Mouse (Mus musculus) midbrain, postnatal 0 days (tissue): Measurements from ENCODE around the gene Ccdc142. TPM values are rescaled to one million over a fixed set of nuclear protein-coding genes. Genes with fewer than 3 reads are reported as not detected.

ENCODE experiments used
- ATAC-seq: fragments of 200-750 bp; cut with Nextera tagmentation; 2 replicates; pipeline ENCODE4 v1.8.0; 2017; ENCODE audit warnings: moderate number of reproducible peaks, mild to moderate bottlenecking, moderate TSS enrichment, moderate library complexity; ENCODE audit not compliant: low FRiP score
- DNase-seq: peaks from one replicate; pipeline ENCODE4 v3.0.0-alpha.2; 2015; ENCODE audit warnings: low spot score
- H3K27ac ChIP-seq: fragments of 300-500 bp; sonication (generic); 2 replicates; pipeline ENCODE4 v1.5.1; 2014; ENCODE audit warnings: low read depth, mild to moderate bottlenecking, low read length, mixed read lengths
- H3K27me3 ChIP-seq: fragments of 300-500 bp; sonication (generic); 2 replicates; pipeline ENCODE4 v1.6.1; 2014; ENCODE audit warnings: low read length, control low read depth, mixed read lengths; ENCODE audit not compliant: insufficient read depth
- H3K36me3 ChIP-seq: fragments of 300-500 bp; sonication (generic); 2 replicates; pipeline ENCODE4 v1.6.1; 2014; ENCODE audit warnings: low read length, control low read depth, mixed read lengths; ENCODE audit not compliant: insufficient read depth
- H3K4me1 ChIP-seq: fragments of 300-500 bp; sonication (generic); 2 replicates; pipeline ENCODE4 v1.6.1; 2014; ENCODE audit warnings: mild to moderate bottlenecking, control low read depth, antibody characterized with exemption, low read length, mixed read lengths; ENCODE audit not compliant: insufficient read depth
- H3K4me2 ChIP-seq: fragments of 300-500 bp; sonication (generic); 2 replicates; pipeline ENCODE4 v1.6.1; 2014; ENCODE audit warnings: low read depth, mild to moderate bottlenecking, low read length, mixed read lengths; ENCODE audit not compliant: poor library complexity, severe bottlenecking
- H3K4me3 ChIP-seq: fragments of 300-500 bp; sonication (generic); 2 replicates; pipeline ENCODE4 v1.5.1; 2014; ENCODE audit warnings: low read depth, mild to moderate bottlenecking, low read length, moderate library complexity
- H3K9ac ChIP-seq: fragments of 300-500 bp; sonication (generic); replicated peaks from 2 replicates; pipeline ENCODE4 v1.6.1; 2014; ENCODE audit warnings: mild to moderate bottlenecking, low read length, moderate library complexity, mixed read lengths; ENCODE audit not compliant: poor library complexity, severe bottlenecking
- H3K9me3 ChIP-seq: fragments of 300-500 bp; sonication (generic); 2 replicates; pipeline ENCODE4 v1.6.1; 2016; ENCODE audit warnings: low read length, control low read depth
- CTCF ChIP-seq: IDR thresholded peaks from 2 replicates; pipeline ENCODE4 v1.5.1; 2016; ENCODE audit warnings: antibody characterized with exemption, mild to moderate bottlenecking
- WGBS: fragments of 180-500 bp; shearing (Covaris S2); extraction: QIAGEN DNeasy Blood & Tissue Kit; methylation state at CpG from one replicate; pipeline ENCODE4 v1.1.7; 2014; 5-methylcytosine and 5-hydroxymethylcytosine counted together
- polyA plus RNA-seq: library from polyadenylated mRNA; unstranded; fragments of >200 nt; fragmentation: Nextera tagmentation; extraction: Ambion mirVana; gene quantifications from 2 replicates; pipeline ENCODE4 v1.2.1, GENCODE M21; 2015
- total RNA-seq: library from RNA; depleted of rRNA; stranded (reverse); fragments of >200 nt; gene quantifications from 2 replicates; pipeline ENCODE4 v1.2.3, GENCODE M21; 2014

Ccdc142 gene
- total and polyA plus RNA-seq, 2 experiments from 2014 or later: 6.0 to 13.6 TPM

- H3K36me3 ChIP-seq: 0 out of 2 replicates have a peak, but pooled peaks cover 2% of the 10 kb centered on the region
- no peaks in the 10 kb centered on the region for H3K4me1 ChIP-seq
- no peak overlapping the region for H3K27ac ChIP-seq
- WGBS: 1% methylated on average over 47 of the region's 47 CpGs
- no peak for TF ChIP-seq CTCF
- no peak for ATAC-seq
- H3K27me3 ChIP-seq: peaks cover 76% of the 10 kb centered on the region
- peak overlapping the region; percentile 36; the same call in 1 of the 2 replicates for H3K4me2 ChIP-seq
- no peaks in the 10 kb centered on the region for H3K9me3 ChIP-seq
- DNase-seq: peak; percentile 2
- peak overlapping the region; percentile 12 for H3K4me3 ChIP-seq
- H3K9ac ChIP-seq: no peak overlapping the region
Measured at GRCm38 (mm10) chr6:83087205-83087925, 14.0 kb upstream of the Ccdc142 start.

- WGBS: 3% methylated on average over 9 of the region's 9 CpGs
- no peaks in the 10 kb centered on the region for H3K9me3 ChIP-seq
- ATAC-seq (no peak), DNase-seq (no peak)
- H3K27me3 ChIP-seq: peaks cover 78% of the 10 kb centered on the region
- H3K4me3 ChIP-seq: peak overlapping the region; percentile 12; the same call in 1 of the 2 replicates
- H3K36me3 ChIP-seq: no peaks in the 10 kb centered on the region
- no peak for TF ChIP-seq CTCF
- H3K27ac ChIP-seq: no peak overlapping the region
- no peak overlapping the region; the same call in 1 of the 2 replicates for H3K4me2 ChIP-seq
- H3K4me1 ChIP-seq: no peaks in the 10 kb centered on the region
- H3K9ac ChIP-seq: no peak overlapping the region
Measured at GRCm38 (mm10) chr6:83087926-83088260, 13.5 kb upstream of the Ccdc142 start.

- Histone ChIP-seq H3K9ac (no peak overlapping the region), H3K9me3 (no peaks in the 10 kb centered on the region), H3K36me3 (no peaks in the 10 kb centered on the region), H3K4me1 (no peaks in the 10 kb centered on the region), H3K4me3 (no peak overlapping the region), H3K27me3 (peaks cover 36% of the 10 kb centered on the region), H3K4me2 (no peak overlapping the region), H3K27ac (no peak overlapping the region)
- ATAC-seq: no peak
- TF ChIP-seq CTCF: no peak
- 38% methylated on average over 6 of the region's 6 CpGs for WGBS
- no peak for DNase-seq
Measured at GRCm38 (mm10) chr6:83092416-83093127, 8.8 kb upstream of the Ccdc142 start.

- TF ChIP-seq CTCF: no peak
- WGBS: 34% methylated on average over 6 of the region's 6 CpGs
- H3K27ac ChIP-seq: no peak overlapping the region
- DNase-seq (no peak), ATAC-seq (no peak)
- no peaks in the 10 kb centered on the region for H3K9me3 ChIP-seq
- peaks cover 8% of the 10 kb centered on the region for H3K27me3 ChIP-seq
- H3K9ac ChIP-seq: no peak overlapping the region
- H3K4me1 ChIP-seq: no peaks in the 10 kb centered on the region
- no peaks in the 10 kb centered on the region for H3K36me3 ChIP-seq
- H3K4me2 ChIP-seq: no peak overlapping the region
- H3K4me3 ChIP-seq: no peak overlapping the region
Measured at GRCm38 (mm10) chr6:83095968-83096367, 5.4 kb upstream of the Ccdc142 start.

GRCm38 (mm10) chr6:83098411-83098810 lies 3.0 kb upstream of the Ccdc142 start:
- H3K9me3 ChIP-seq: no peaks in the 10 kb centered on the region
- 67% methylated on average over 2 of the region's 2 CpGs for WGBS
- no peak overlapping the region for H3K4me3 ChIP-seq
- H3K4me2 ChIP-seq: no peak overlapping the region
- no peaks in the 10 kb centered on the region for H3K27me3 ChIP-seq
- no peak for TF ChIP-seq CTCF
- no peak overlapping the region for H3K9ac ChIP-seq
- H3K27ac ChIP-seq: no peak overlapping the region
- no peaks in the 10 kb centered on the region for H3K36me3 ChIP-seq
- ATAC-seq (no peak), DNase-seq (no peak)
- H3K4me1 ChIP-seq: peaks cover 8% of the 10 kb centered on the region
